Mouse (Mus musculus) thymus, adult 2 months (tissue): Measurements from ENCODE around the gene Tdrd6. TPM values are rescaled to one million over a fixed set of nuclear protein-coding genes. Genes with fewer than 3 reads are reported as not detected.

ENCODE experiments used
- DNase-seq: peaks from one replicate; pipeline ENCODE4 v3.0.0; 2021
- H3K27ac ChIP-seq: fragments of 200-500 bp; 2 replicates; pipeline ENCODE4 v1.5.1; 2012; ENCODE audit warnings: low read length, control low read depth; ENCODE audit not compliant: control insufficient read depth, insufficient read depth
- H3K27me3 ChIP-seq: fragments of 200-500 bp; 2 replicates; pipeline ENCODE4 v1.6.1; 2012; ENCODE audit warnings: mild to moderate bottlenecking, low read length, moderate library complexity, mixed read lengths; ENCODE audit not compliant: control insufficient read depth, insufficient read depth
- H3K36me3 ChIP-seq: fragments of 200-500 bp; 2 replicates; pipeline ENCODE4 v1.6.1; 2012; ENCODE audit warnings: mild to moderate bottlenecking, low read length, moderate library complexity; ENCODE audit not compliant: control insufficient read depth, insufficient read depth
- H3K4me1 ChIP-seq: fragments of 200-500 bp; replicated peaks from 2 replicates; pipeline ENCODE4 v1.6.1; 2012; ENCODE audit warnings: low read length; ENCODE audit not compliant: control insufficient read depth, insufficient read depth
- H3K4me3 ChIP-seq: fragments of 200-500 bp; 2 replicates; pipeline ENCODE4 v1.5.1; 2012; ENCODE audit warnings: mild to moderate bottlenecking, low read length, control low read depth, moderate library complexity; ENCODE audit not compliant: control insufficient read depth, insufficient read depth
- CTCF ChIP-seq: fragments of 200-500 bp; IDR thresholded peaks from 2 replicates; pipeline ENCODE4 v1.5.1; 2012; ENCODE audit warnings: mild to moderate bottlenecking, control low read depth, low read length, moderate library complexity, borderline replicate concordance; ENCODE audit not compliant: control insufficient read depth, poor library complexity, insufficient read depth; ENCODE audit errors: extremely low read depth
- POLR2A ChIP-seq: fragments of 200-500 bp; IDR thresholded peaks from 2 replicates; pipeline ENCODE4 v1.6.1; 2012; ENCODE audit warnings: mild to moderate bottlenecking, low read length, control low read depth, moderate library complexity; ENCODE audit not compliant: control insufficient read depth, poor library complexity, insufficient read depth; ENCODE audit errors: extremely low read depth
- WGBS: fragments of 180-500 bp; shearing (Covaris S2); methylation state at CpG from one replicate; pipeline ENCODE4 v1.1.7; 2018; 5-methylcytosine and 5-hydroxymethylcytosine counted together
- polyA plus RNA-seq: library from polyadenylated mRNA; depleted of rRNA; stranded (reverse); fragments of >200 nt; gene quantifications from 2 replicates; pipeline ENCODE4 v1.2.3, GENCODE M21; 2012

Tdrd6 gene
- polyA plus RNA-seq, 1 experiment, result 0.01 TPM

GRCm38 (mm10) chr17:43622076-43622475 is 8.0 kb downstream of the Tdrd6 start:
- Histone ChIP-seq H3K36me3 (no peaks in the 10 kb centered on the region), H3K4me1 (no peaks in the 10 kb centered on the region), H3K27ac (no peak overlapping the region), H3K4me3 (no peak overlapping the region), H3K27me3 (no peaks in the 10 kb centered on the region)
- TF ChIP-seq CTCF, result no peak
- TF ChIP-seq POLR2A, result no peak
- DNase-seq, result no peak
- 96% methylated on average over 10 of the region's 10 CpGs for WGBS

DNA sequence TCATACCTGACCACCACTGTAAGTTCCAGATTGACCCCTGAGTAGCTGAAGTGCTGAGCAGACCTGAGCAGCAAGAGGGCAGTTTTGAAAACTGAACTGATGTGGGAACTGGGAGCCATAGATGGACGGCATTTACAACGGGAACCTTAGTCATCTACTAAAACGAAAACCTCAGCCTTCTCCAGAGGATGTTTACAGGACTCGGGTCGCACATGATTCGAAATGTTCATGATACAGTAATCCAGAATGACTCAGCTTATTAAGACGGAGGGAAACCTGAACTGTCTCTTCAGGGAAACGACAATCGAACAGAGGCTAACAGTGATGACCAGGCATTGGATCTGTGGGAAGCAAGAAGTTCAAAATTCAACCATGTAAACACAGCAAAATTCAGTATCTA is 10.9 kb downstream of the Tdrd6 start:
- Histone ChIP-seq H3K27ac (no peak overlapping the region), H3K4me1 (no peaks in the 10 kb centered on the region), H3K27me3 (no peaks in the 10 kb centered on the region), H3K4me3 (no peak overlapping the region), H3K36me3 (no peaks in the 10 kb centered on the region)
- no peak for TF ChIP-seq CTCF
- TF ChIP-seq POLR2A, result no peak
- 80% methylated on average over 9 of the region's 9 CpGs for WGBS
- DNase-seq, result no peak

DNA sequence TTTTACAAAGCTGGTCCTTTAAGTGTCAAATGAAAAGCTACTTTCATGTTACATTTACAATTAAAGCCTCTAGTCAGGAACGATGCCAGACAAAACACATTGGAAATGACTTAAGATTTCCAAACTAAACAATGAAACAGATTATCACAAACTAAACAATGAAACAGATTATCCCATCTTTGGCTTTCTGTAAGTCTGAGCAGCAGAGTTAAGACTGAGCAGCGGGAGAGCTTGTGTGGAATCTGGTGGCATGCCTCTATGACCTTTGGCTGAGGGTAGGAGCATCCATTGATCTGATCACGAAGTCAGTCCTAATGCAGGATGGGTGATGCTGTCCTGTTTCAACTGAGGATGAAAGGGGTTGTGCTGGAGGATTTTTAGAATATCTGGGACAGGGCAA is 17.9 kb downstream of the Tdrd6 start:
- WGBS, result 91% methylated on average over 3 of the region's 3 CpGs
- no peaks in the 10 kb centered on the region for H3K36me3 ChIP-seq
- H3K4me1 ChIP-seq, result no peaks in the 10 kb centered on the region
- no peak overlapping the region for H3K27ac ChIP-seq
- no peak for DNase-seq
- H3K27me3 ChIP-seq, result no peaks in the 10 kb centered on the region
- H3K4me3 ChIP-seq, result no peak overlapping the region
- TF ChIP-seq POLR2A (no peak), CTCF (no peak)

DNA sequence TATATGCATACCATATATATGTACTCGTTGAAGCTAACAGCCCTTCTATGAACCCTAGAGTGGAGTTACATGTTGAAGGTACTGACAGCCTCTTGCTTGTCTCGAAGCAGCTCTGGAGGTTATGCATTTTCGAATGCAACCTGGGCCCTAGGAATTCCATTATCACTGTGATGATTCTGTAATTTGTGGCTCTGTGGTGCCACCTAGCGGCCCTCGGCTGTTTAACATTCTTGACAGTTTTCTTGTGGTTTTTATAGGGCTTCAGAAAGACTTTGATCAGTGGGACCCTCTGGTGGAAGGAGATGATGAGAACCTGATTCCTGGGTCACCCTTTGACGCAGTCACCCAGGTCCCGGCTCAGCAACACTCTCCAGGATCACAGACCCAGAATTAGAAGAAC is 18.5 kb downstream of the Tdrd6 start:
- WGBS, result 18% methylated on average over 7 of the region's 7 CpGs
- DNase-seq, result peak; percentile 30
- Histone ChIP-seq H3K36me3 (no peaks in the 10 kb centered on the region), H3K4me1 (no peaks in the 10 kb centered on the region), H3K27ac (no peak overlapping the region), H3K27me3 (no peaks in the 10 kb centered on the region), H3K4me3 (no peak overlapping the region)
- TF ChIP-seq POLR2A (no peak), CTCF (no peak)

DNA sequence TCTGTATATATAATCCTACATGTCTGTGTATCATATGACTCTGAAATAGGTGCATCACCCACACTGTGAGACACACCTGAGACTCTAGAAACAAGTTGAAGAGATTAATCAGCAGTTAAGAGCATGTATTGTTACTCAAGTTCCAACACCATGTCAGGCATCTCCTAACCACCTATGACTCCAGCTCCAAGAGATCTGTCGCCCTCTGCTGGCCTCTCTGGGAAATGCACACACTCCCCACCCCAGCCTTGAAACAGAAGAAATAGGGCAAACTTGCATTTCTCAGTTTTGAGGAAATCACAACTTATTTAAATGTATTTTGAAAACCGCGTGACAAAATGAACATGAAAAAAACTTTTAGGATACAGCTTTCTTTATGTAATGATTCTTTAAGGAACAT is 23.4 kb downstream of the Tdrd6 start:
- H3K4me3 ChIP-seq, result no peak overlapping the region
- H3K27me3 ChIP-seq, result no peaks in the 10 kb centered on the region
- H3K27ac ChIP-seq, result no peak overlapping the region
- 21% methylated on average over 3 of the region's 3 CpGs for WGBS
- TF ChIP-seq CTCF, result no peak
- TF ChIP-seq POLR2A, result no peak
- peak; percentile 71 for DNase-seq
- H3K36me3 ChIP-seq, result no peaks in the 10 kb centered on the region
- no peaks in the 10 kb centered on the region for H3K4me1 ChIP-seq

GRCm38 (mm10) chr17:43598706-43599105 is 31.4 kb downstream of the Tdrd6 start:
- H3K27me3 ChIP-seq, result no peaks in the 10 kb centered on the region

DNA sequence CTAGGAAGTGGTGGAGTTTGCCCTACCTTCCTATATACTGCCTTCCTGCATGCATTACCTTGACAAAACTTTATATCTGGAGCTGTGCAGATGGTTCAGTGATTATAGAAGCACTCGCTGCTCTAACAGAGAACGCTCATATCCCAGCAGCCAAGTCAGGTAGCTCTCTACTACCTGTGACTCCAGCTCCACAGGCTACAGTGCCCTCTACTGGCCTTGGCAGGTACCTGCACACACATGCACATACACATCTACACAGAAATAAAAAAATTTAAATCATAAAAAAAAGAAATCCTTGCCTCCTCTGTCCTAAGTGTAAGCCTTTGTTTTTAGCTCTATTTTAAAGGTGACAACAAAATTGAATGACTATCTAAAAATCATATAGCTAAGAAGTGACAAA is 32.4 kb downstream of the Tdrd6 start:
- H3K4me1 ChIP-seq, result no peaks in the 10 kb centered on the region
- WGBS, result 99% methylated on average over 2 of the region's 2 CpGs
- no peak overlapping the region for H3K4me3 ChIP-seq
- DNase-seq, result no peak
- TF ChIP-seq POLR2A, result no peak
- no peaks in the 10 kb centered on the region for H3K27me3 ChIP-seq
- no peaks in the 10 kb centered on the region for H3K36me3 ChIP-seq
- H3K27ac ChIP-seq, result no peak overlapping the region

More at GRCm38 (mm10) chr17:43598706-43599105, 31.4 kb downstream of the Tdrd6 start:
- H3K27ac ChIP-seq, result no peak overlapping the region
- H3K36me3 ChIP-seq, result no peaks in the 10 kb centered on the region
- no peaks in the 10 kb centered on the region for H3K4me1 ChIP-seq
- no peak overlapping the region for H3K4me3 ChIP-seq
- 71% methylated on average over 4 of the region's 4 CpGs for WGBS
- TF ChIP-seq CTCF (no peak), POLR2A (no peak)
- DNase-seq, result no peak
